Mouse (Mus musculus): Measurements from ENCODE around the gene Hand1. TPM values are rescaled to one million over a fixed set of nuclear protein-coding genes. Genes with fewer than 3 reads are reported as not detected.

The Hand1 gene
- not detected for polyA plus RNA-seq (2017; shearing (Covaris generic))

DNA sequence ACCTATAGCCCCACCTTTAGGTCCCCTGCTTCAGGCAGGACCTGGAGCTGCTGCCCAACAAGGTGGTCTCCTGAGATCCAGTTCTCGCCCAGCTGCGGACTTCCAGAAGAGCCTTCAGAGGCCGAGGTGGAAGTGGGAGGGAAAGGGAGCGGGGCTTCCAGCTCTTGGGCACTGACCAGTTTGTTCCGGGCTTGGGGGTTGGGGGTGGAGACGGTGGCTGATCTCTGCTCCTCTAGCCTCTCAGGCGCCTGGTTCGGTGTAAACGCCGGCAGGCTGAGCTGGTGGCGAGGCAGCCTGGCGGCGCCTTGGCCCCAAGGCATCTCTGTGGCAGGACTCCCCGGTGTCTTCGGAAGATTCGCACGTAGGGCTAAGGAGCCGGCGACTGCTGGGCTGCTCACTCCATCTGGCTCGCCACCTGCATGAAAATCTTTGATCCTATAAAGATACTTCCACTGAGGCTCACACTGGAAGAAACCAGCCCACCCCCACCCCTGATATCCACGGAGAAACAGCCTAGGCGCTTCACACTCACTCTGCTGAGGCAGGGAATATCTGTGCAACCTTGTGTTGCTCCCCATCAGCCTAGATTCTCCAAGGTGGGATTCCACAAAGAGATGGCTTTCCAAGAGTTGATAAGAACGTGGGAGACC lies at the start of gene Hand1:
TSS of gene Hand1 (minus strand) at position 267 of the 650 bp plus-strand sequence.

GRCm38 (mm10) chr11:57800971-57801765 lies 31.4 kb downstream of the Hand1 start, which contains the start of gene Sap30l:
Sap30l (plus strand) TSS chr11:57801637.

Other genes starting within 250 kb of the Hand1 start
- gene Galnt10, start 187.4 kb downstream of the Hand1 start, polyA plus RNA-seq (2017; shearing (Covaris generic)) = 109 TPM
- 64.2 TPM for gene Sap30l, start 31.2 kb downstream of the Hand1 start, polyA plus RNA-seq (2017; shearing (Covaris generic))
- 111 TPM for gene Larp1, start 176.2 kb upstream of the Hand1 start, polyA plus RNA-seq (2017; shearing (Covaris generic))

Data from CD4-positive, CD25-positive, alpha-beta regulatory T cell (primary cell).